Mouse (Mus musculus) layer of hippocampus, postnatal 36 days (tissue): ENCODE measurements around the gene Rps21. TPM values are rescaled to one million over a fixed set of nuclear protein-coding genes. Genes with fewer than 3 reads are reported as not detected.
"Not testable (repeated sequence)": the region's sequence is repeated elsewhere in the genome, so short reads cannot be mapped to it uniquely, and the experiment has no call there.

ENCODE experiments used
- DNase-seq, 2 experiments: peaks; one replicate each; pipeline ENCODE4 v3.0.0; 2022
- total RNA-seq, 2 experiments: library from RNA; stranded (reverse); gene quantifications; 2 replicates each; pipeline ENCODE4 v1.2.3; 2021

The Rps21 gene
- total RNA-seq, 2 experiments from 2014 or later: 665 to 743 TPM

- no peak for DNase-seq
Measured at GRCm38 (mm10) chr2:180230482-180230881, 26.7 kb upstream of the Rps21 start.

DNA sequence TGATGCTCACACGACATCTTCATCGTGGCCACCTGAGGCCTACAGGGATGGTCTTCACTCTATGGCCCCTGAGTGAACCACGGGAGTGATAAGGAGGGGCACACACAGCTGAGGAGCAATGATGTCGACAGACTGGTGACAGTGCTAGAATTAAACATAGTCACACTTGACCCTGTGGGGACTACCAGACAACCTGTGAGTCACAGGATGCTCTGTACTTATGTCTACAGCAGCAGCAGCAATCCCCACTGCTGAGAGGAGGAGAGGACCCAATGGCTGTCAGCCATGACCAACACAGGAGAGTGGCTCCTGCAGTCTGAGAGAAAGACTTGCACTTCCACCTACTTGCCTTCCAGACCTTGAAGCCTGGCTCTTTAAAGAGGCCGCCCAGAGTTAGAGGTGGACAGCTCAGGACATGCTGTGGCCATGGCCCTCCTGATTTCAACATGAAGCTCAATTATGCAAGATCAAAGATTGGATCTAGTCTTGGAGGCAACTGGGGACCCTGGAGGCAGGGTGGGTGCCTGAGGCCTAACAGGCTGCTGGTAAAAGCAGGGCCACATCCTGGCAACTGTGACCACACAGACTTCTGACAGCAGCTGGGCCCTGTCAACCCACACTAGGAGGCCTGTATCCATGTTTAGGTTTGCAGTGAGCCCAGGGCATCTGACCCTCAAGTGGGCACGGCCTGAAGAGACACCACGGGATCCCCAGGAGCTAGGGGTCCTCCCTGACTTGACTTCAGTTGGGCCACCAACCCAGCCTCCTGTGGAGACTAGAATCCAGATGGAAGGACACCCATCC, 23.9 kb upstream of the Rps21 start:
- DNase-seq: no peak

- DNase-seq: no peak
Measured at GRCm38 (mm10) chr2:180234353-180234752, 22.8 kb upstream of the Rps21 start.

- DNase-seq: no peak
Measured at GRCm38 (mm10) chr2:180234980-180235379, 22.2 kb upstream of the Rps21 start.

DNA sequence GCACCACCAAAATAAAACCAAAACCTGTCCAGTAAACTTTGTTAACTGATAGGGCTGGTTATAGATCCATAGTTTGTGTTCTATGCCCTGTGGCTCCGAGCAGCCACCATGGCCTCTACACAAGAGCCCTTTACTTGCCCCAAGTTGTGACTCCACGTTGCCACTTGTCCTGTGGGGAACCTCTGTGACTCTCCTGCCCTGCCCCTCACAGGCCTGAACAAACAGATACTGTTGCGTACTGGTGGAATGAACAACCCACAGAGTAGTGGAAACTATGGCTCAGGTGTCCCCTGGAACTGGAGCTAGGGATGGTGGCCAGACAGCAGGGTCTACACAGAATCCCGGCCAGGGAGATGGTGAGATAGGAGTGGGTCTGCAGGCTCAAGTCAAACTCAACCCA, 21.4 kb upstream of the Rps21 start:
- no peak for DNase-seq

DNA sequence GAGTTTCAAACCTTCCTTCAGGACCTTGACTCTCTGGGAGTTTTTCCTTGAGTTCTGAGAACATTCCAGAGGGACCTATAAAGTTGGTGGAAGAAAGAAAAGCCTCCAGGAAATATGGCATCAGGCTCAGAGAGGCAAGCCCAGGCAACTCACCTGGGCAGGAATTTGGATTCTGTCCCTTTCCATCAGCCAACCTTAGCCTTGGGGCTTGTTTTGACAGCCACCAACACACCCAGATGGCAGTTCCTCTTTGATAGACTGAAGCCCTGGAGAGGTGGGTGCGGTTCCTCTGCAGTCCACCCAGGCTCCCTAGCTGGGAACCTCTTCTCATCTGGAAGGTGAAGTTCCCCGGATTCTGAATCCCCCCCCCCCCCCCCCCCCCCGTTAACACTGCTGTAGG, 20.7 kb upstream of the Rps21 start:
- no peak for DNase-seq

DNA sequence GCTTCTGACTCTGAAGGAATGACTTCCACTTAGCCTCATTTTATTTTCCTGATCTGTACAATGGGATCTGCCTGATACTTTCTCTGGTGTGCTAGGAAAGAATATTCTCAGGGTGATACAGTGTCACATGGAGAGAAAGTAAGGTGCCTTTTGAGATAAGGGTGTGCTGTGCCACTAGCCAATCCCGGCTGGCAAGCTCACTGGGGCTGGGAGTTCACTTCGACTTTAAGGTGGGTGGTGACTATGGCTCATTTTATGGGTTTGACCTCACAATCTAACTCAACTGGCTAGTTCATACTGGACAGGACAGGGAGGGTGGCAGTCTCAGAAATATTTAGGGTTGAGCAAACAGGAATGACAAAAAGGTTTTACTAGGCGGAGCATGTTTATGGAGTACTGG, 20.2 kb upstream of the Rps21 start:
- no peak for DNase-seq

GRCm38 (mm10) chr2:180237601-180238345, 19.4 kb upstream of the Rps21 start:
- DNase-seq: no peak

GRCm38 (mm10) chr2:180238591-180238990, 18.6 kb upstream of the Rps21 start:
- no peak for DNase-seq

DNA sequence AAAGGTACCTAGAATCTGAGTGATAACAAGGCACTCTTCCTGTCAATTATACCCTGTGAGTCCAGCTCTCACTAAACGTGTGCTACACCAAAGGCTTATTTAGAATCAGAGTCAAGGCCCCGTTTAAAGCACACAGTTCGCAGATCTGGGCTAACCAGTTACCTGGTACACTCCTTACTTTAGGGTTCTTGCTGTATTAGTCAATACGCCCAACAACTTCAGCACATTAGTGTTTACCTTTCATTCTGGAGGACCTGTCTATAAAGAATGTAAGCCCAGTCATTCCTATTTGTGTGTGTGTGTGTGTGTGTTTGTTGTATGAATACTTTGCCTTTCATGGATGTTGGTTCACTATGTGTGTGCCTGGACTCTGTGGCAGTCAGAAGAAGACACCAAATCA, 14.1 kb upstream of the Rps21 start:
- DNase-seq: no peak

- DNase-seq: no peak
Measured at GRCm38 (mm10) chr2:180247916-180248315, 9.3 kb upstream of the Rps21 start.

DNA sequence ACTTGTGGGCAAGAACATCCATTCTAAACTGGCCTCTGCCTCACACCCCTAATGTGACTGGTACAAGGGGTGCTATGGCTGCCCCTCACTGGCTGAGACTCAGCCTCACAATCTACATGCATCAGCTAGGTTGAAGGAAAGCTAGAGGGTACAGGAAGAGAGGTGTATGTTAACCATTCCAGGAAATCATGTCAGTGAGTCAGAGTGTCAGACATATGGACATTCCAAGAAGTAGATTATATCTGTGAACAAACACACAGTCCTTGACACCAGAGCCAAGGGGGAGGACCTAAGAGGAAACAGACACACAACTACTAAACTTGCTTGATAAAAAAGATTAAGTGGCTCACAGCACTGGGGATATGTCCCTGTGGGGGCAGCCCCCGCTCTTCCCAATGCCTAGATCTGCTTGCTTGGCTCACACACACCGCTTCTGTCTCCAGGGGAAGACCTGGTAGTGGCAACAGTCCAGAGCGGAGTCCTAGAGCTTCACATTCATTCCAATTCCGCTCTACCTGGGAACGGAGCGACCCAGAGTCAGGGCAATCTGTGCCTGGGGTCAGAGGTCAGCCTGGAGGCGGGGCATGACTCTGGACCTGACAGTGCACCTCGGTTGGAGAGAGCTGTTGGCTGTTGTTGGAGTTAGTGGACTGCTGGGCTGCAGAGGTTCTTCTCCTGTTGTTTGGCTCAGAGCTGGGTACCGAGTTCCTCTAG, 8.1 kb upstream of the Rps21 start:
- DNase-seq: no peak

- peak; percentile 73 to 75 for DNase-seq
Measured at GRCm38 (mm10) chr2:180250930-180251611, 6.1 kb upstream of the Rps21 start.

GRCm38 (mm10) chr2:180251838-180252237, 5.3 kb upstream of the Rps21 start:
- no peak for DNase-seq

DNA sequence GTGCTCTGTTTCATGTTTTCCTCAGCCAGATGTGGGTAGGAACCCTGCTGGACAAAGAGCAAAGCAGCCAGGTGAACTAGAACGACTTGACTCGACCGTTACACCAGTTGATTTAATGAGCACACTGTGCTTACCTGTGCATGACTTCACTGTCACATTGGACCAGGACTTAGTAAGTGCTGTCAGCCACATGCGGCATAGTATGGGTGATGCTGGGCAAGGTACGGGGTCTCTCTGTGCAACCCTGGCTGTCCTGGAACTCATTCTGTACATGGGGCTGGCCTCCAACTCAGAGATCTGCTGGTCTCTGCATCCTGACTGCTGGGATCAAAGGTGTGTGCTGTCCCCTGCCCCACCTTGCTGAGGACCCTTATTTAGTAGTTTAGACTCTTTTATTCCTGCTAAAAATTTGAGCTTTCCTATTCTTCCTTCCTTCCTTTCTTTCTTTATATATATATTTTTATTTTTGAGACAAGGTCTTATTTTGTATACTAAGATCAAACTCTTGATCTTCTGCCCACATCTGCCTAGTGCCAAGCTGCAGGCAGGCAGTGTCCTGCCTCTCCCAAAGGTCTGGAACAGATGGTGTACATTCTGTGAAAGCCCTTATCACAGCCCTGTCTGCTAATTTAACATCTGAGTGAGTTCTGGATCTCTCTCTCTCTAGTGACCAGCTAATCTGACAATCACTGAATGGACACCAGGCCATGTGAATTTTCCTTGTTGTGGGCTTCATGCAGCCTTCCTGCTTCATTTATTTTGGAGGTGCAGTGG, 2.6 kb upstream of the Rps21 start:
- DNase-seq: no peak

DNA sequence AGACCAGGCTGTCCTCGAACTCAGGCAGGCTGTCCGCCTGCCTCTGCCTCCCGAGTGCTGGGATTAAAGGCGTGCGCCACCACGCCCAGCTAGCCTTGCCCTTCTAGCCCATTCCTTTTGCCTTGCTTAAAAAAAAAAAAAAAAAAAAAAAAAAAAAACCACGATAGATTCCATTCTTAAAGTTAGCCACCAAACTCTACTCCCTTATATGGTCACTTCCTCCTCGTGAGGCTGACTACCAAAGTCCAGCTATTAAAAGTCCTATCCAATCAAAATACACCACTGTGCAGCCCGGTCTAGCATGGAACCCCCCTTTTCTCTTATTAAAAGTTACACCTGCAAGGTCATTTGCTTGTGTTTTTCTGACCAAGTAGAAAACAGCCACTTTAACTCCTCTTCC, 1.5 kb upstream of the Rps21 start:
- no peak for DNase-seq

GRCm38 (mm10) chr2:180256296-180257000, 729 bp upstream of the Rps21 start:
- no peak for DNase-seq

DNA sequence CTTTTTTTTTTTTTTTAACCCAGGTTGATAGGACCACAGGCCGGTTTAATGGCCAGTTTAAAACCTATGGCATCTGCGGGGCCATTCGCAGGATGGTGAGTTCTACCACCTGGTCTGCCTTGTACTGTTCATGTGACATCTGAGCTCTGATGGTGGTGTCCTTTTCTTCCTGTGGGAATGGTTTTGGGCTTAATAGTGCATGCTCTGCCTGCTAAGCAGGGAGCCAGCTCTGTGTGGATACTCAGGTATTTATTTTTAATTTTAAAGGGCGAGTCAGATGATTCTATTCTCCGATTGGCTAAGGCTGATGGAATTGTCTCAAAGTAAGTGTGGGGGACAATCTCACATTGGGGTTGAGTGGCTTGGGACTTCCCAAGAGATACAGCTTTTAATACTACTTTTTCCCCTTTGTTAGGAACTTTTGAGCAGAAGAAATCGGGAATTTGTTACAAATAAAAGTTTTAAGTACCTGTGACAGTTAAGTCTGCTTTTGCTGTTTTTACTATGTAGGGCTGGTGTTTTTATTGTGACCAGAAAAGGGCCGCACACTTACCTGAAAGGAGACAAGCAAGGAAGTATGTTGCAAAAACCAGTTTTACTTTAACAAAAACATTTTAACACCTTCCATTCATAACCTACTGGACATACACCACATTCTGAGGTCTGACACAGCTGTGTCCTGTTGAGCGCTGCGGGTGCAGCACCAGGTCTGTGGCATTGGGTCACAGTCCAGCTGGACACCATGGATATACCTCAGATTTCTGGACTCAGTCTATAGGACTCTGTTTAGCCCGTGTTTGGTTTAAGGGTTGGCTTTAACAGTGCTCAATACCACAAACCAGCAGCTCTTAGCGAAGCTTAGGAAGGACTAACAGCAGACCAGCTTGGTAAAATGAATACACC, 1.0 kb downstream of the Rps21 start:
- no peak for DNase-seq

DNA sequence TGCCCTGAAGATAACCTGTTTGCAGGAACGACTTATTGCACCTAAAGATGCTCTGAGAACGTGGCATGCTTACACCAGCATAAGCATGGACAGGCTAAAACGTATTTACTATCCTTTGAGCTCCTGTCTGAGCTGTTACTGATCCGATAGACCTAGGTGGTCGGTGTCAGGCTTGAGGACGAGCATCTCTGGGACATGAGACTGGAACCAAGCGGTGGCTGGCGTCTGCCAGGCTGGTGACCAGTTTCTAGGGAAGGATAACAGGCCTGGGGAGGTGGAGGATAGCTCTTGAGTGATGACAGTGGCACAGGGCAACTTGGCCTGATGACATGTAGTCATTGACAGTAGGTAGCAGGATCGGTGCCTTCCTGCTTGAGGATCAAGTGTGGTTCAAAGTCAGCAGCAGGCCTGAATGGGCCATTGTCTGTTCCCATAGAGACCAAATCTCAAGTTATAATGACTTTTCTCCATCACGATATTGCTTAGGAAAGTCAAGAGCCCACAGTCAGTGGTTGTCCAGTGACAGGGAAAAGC, 1.8 kb downstream of the Rps21 start:
- DNase-seq: not testable (repeated sequence)
